Mouse (Mus musculus) midbrain, postnatal 0 days (tissue): Measurements from ENCODE around the gene E2f4. TPM values are rescaled to one million over a fixed set of nuclear protein-coding genes. Genes with fewer than 3 reads are reported as not detected.
"Not testable (repeated sequence)": the region's sequence is repeated elsewhere in the genome, so short reads cannot be mapped to it uniquely, and the experiment has no call there.

ENCODE experiments used
- ATAC-seq: fragments of 200-750 bp; cut with Nextera tagmentation; 2 replicates; pipeline ENCODE4 v1.8.0; 2017; ENCODE audit warnings: moderate number of reproducible peaks, mild to moderate bottlenecking, moderate TSS enrichment, moderate library complexity; ENCODE audit not compliant: low FRiP score
- DNase-seq: peaks from one replicate; pipeline ENCODE4 v3.0.0-alpha.2; 2015; ENCODE audit warnings: low spot score
- H3K27ac ChIP-seq: fragments of 300-500 bp; sonication (generic); 2 replicates; pipeline ENCODE4 v1.5.1; 2014; ENCODE audit warnings: low read depth, mild to moderate bottlenecking, low read length, mixed read lengths
- H3K27me3 ChIP-seq: fragments of 300-500 bp; sonication (generic); 2 replicates; pipeline ENCODE4 v1.6.1; 2014; ENCODE audit warnings: low read length, control low read depth, mixed read lengths; ENCODE audit not compliant: insufficient read depth
- H3K36me3 ChIP-seq: fragments of 300-500 bp; sonication (generic); 2 replicates; pipeline ENCODE4 v1.6.1; 2014; ENCODE audit warnings: low read length, control low read depth, mixed read lengths; ENCODE audit not compliant: insufficient read depth
- H3K4me1 ChIP-seq: fragments of 300-500 bp; sonication (generic); 2 replicates; pipeline ENCODE4 v1.6.1; 2014; ENCODE audit warnings: mild to moderate bottlenecking, control low read depth, antibody characterized with exemption, low read length, mixed read lengths; ENCODE audit not compliant: insufficient read depth
- H3K4me2 ChIP-seq: fragments of 300-500 bp; sonication (generic); 2 replicates; pipeline ENCODE4 v1.6.1; 2014; ENCODE audit warnings: low read depth, mild to moderate bottlenecking, low read length, mixed read lengths; ENCODE audit not compliant: poor library complexity, severe bottlenecking
- H3K4me3 ChIP-seq: fragments of 300-500 bp; sonication (generic); 2 replicates; pipeline ENCODE4 v1.5.1; 2014; ENCODE audit warnings: low read depth, mild to moderate bottlenecking, low read length, moderate library complexity
- H3K9ac ChIP-seq: fragments of 300-500 bp; sonication (generic); replicated peaks from 2 replicates; pipeline ENCODE4 v1.6.1; 2014; ENCODE audit warnings: mild to moderate bottlenecking, low read length, moderate library complexity, mixed read lengths; ENCODE audit not compliant: poor library complexity, severe bottlenecking
- H3K9me3 ChIP-seq: fragments of 300-500 bp; sonication (generic); 2 replicates; pipeline ENCODE4 v1.6.1; 2016; ENCODE audit warnings: low read length, control low read depth
- CTCF ChIP-seq: IDR thresholded peaks from 2 replicates; pipeline ENCODE4 v1.5.1; 2016; ENCODE audit warnings: antibody characterized with exemption, mild to moderate bottlenecking
- whole genome bisulfite sequencing: fragments of 180-500 bp; shearing (Covaris S2); extraction: QIAGEN DNeasy Blood & Tissue Kit; methylation state at CpG from one replicate; pipeline ENCODE4 v1.1.7; 2014; 5-methylcytosine and 5-hydroxymethylcytosine counted together
- polyA plus RNA-seq: library from polyadenylated mRNA; unstranded; fragments of >200 nt; fragmentation: Nextera tagmentation; extraction: Ambion mirVana; gene quantifications from 2 replicates; pipeline ENCODE4 v1.2.1, GENCODE M21; 2015
- total RNA-seq: library from RNA; depleted of rRNA; stranded (reverse); fragments of >200 nt; gene quantifications from 2 replicates; pipeline ENCODE4 v1.2.3, GENCODE M21; 2014

E2f4 gene
- total and polyA plus RNA-seq, 2 experiments from 2014 or later = 29.1 to 35.7 TPM

DNA sequence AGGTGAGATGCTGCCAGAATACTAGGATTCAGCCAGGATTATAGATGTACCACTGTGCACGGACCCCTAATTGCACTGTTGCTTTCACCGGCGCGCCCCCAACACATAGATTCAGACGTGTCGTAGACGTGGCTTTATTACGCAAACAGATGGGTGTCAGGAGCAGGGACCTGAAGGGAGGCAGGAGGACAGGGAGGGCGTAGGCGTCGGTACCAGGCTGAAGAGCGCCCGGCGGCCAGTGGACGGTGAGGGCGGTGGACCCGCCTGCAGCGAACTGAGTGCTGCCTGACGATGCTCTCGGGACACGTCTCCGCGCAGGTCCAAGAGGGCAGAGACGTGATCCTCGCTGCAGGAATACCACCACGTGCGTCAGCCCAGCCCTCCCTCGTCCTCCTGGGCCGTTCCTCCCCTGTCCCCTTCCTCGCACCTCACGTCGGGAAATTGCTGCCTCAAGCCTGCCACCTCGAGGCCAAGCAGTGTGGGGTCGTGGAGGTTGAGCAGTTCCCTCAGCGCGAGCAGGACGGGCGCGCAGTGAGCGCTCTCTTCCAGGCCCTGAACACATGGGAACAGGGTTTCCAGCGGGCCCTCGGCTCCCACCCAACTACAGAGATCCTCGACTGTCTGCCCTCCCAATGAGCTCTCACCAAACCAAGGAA lies 7.5 kb upstream of the E2f4 start, which contains the start of gene 4931428F04Rik:
Gene 4931428F04Rik, minus strand, starts transcription at position 60 of the 656 bp plus-strand sequence.
- peak within 1 kb of the TSS; percentile 50 for H3K4me3 ChIP-seq
- peak; percentile 75 for TF ChIP-seq CTCF
- DNase-seq (peak; percentile 59), ATAC-seq (peak; percentile 62)
- peak within 1 kb of the TSS; percentile 92 for H3K27ac ChIP-seq
- H3K4me2 ChIP-seq = peak within 1 kb of the TSS; percentile 50
- H3K27me3 ChIP-seq = no peaks in the 10 kb centered on the region
- 0 out of 2 replicates have a peak, but pooled peaks cover 4% of the 10 kb centered on the region for H3K36me3 ChIP-seq
- WGBS = under 1% methylated on average over 42 of the region's 43 CpGs
- no peaks in the 10 kb centered on the region for H3K9me3 ChIP-seq
- peak within 1 kb of the TSS; percentile 75 for H3K9ac ChIP-seq
- peaks cover 13% of the 10 kb centered on the region for H3K4me1 ChIP-seq

DNA sequence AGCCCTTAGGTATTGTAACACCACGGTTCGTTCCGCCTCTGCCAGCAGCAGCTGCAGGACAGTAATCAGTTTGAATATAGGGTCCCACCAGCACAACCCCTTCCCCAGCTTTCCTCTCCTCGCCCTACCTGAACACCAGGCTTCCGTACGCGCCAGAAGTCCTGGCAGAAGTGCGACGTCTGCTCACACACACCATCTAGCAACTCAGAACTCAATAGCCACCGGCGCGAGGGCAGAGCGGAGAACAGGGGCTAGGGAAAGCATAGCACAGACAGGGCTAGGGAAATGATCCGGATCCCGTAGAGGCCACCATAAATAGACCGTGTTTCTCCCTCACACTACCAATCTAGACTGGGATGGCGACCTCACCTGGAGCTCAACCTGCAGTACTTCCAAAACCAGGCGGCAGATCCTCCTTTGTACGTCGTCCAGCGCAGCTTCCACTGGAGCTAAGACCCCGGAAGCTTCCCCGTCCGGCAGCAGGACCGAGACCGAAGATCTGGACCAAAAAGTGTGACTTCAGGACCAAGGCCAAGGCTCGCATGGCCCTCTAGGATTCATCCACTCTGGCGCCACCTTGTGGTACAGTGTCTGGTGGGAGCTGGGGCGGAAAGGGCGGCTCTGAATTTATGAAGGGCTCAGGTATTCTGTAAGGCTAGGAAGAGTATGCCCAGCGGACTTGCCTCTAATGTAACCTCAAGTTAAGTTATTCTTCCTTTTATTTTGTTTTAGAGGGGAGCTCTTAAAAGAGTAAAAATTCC lies 6.7 kb upstream of the E2f4 start:
- Histone ChIP-seq H3K27ac (no peak overlapping the region), H3K9ac (no peak overlapping the region; the same call in 1 of the 2 replicates), H3K9me3 (no peaks in the 10 kb centered on the region), H3K36me3 (no peaks in the 10 kb centered on the region), H3K4me3 (peak overlapping the region; percentile 50), H3K27me3 (no peaks in the 10 kb centered on the region), H3K4me2 (peak overlapping the region; percentile 50), H3K4me1 (peaks cover 13% of the 10 kb centered on the region)
- WGBS = 6% methylated on average over 31 of the region's 31 CpGs
- no peak for ATAC-seq
- TF ChIP-seq CTCF = peak; percentile 90
- peak; percentile 88 for DNase-seq

DNA sequence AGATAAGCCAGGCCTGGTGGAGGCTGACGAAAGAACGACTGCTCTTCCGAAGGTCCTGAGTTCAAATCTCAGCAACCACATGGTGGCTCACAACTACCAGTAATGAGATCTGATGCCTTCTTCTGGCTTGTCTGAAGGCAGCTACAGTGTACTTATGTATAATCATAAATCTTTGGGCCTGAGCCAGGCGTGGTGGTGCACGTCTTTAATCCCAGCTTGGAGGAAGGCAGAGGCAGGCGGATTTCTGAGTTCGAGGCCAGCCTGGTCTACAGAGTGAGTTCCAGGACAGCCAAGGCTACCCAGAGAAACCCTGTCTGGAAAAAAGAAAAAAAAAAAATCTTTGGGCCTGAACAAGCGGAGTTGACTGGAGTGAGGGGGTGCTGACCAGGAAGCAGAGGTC lies 6.1 kb upstream of the E2f4 start:
- H3K27ac ChIP-seq, H3K9me3 ChIP-seq, H3K9ac ChIP-seq, H3K27me3 ChIP-seq, H3K36me3 ChIP-seq, DNase-seq, H3K4me3 ChIP-seq, ATAC-seq, H3K4me2 ChIP-seq: not testable (repeated sequence)
- H3K4me1 ChIP-seq = peaks cover 13% of the 10 kb centered on the region
- WGBS = 82% methylated on average over 8 of the region's 8 CpGs

DNA sequence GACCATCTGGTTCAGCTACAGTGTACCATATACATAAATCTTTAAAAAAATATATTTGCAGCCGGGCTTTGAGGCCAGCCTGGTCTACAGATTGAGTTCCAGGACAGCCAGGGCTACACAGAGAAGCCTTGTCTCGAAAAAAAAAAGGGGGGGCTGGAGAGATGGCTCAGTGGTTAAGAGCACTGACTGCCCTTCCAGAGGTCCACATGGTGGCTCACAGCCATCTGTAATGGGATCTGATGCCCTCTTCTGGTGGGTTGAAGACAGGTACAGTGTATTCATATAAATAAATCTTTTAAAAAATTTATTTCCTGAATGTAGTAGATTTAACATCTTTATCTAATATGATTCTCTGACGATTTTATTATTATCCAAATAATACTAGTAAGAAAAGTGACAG lies 5.7 kb upstream of the E2f4 start:
- H3K9ac ChIP-seq, H3K27ac ChIP-seq, H3K27me3 ChIP-seq, ATAC-seq, H3K9me3 ChIP-seq, H3K36me3 ChIP-seq, H3K4me2 ChIP-seq, H3K4me3 ChIP-seq, DNase-seq: not testable (repeated sequence)
- WGBS = 66% methylated on average over 3 of the region's 3 CpGs
- peak; percentile 44 for TF ChIP-seq CTCF
- peaks cover 10% of the 10 kb centered on the region for H3K4me1 ChIP-seq

DNA sequence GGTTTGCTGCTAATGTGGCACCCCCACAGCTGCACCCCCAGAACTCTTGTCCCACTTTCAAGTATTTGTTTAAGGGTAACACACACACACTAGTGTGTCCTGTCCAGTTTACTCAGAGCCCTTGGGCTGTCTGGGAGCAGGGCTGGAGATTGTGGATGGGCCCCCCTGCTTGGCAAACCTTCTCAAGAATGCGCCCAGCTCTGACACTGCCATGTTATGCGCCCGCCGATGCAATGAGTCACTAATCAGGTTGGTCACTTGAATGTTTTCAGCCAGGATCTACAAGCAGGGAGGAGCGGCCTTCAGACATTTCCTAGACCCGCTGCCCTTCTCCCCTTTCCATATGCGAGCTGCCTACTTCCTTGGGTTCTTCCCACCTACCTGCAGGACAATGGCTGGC lies 5.0 kb upstream of the E2f4 start:
- Histone ChIP-seq H3K4me2 (no peak overlapping the region), H3K36me3 (no peaks in the 10 kb centered on the region), H3K9me3 (no peaks in the 10 kb centered on the region), H3K27me3 (no peaks in the 10 kb centered on the region), H3K4me1 (0 out of 2 replicates have a peak, but pooled peaks cover 8% of the 10 kb centered on the region), H3K9ac (no peak overlapping the region), H3K4me3 (no peak overlapping the region), H3K27ac (no peak overlapping the region)
- 80% methylated on average over 7 of the region's 7 CpGs for WGBS
- TF ChIP-seq CTCF = no peak
- ATAC-seq (no peak), DNase-seq (no peak)

DNA sequence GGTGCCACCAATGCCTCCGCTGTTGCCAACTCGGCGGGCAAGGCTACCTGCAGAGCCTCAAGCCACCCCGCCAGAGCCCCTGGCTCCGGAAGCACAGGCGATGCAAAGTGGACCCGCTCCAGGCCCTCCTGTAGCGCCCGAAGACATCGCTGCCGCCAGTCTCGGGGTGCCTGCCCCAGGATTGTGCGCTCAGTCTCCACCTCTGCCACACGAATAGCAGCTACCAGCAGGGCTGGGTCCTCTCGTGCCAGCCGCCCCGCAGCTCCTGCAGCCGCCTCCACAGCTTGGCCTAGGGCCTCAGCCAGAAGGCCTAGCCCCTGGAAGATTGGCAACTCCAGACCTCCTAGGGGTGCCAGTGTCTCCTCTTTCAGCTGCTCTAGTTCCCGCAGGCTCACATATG lies 4.1 kb upstream of the E2f4 start:
- H3K9ac ChIP-seq = no peak overlapping the region
- H3K4me2 ChIP-seq = no peak overlapping the region
- no peaks in the 10 kb centered on the region for H3K9me3 ChIP-seq
- WGBS = 73% methylated on average over 19 of the region's 19 CpGs
- no peak for DNase-seq
- ATAC-seq = no peak
- H3K36me3 ChIP-seq = no peaks in the 10 kb centered on the region
- no peaks in the 10 kb centered on the region for H3K27me3 ChIP-seq
- H3K4me1 ChIP-seq = peaks cover 11% of the 10 kb centered on the region; the same call in 1 of the 2 replicates
- H3K4me3 ChIP-seq = no peak overlapping the region
- no peak overlapping the region for H3K27ac ChIP-seq
- TF ChIP-seq CTCF = no peak
